Mouse (Mus musculus) liver, embryonic 15.5 days (tissue): ENCODE measurements around the gene Gpr19. TPM values are rescaled to one million over a fixed set of nuclear protein-coding genes. Genes with fewer than 3 reads are reported as not detected.

ENCODE experiments used
- polyA plus RNA-seq: library from polyadenylated mRNA; unstranded; fragments of >200 nt; fragmentation: Nextera tagmentation; extraction: Ambion mirVana; gene quantifications from 2 replicates; pipeline ENCODE4 v1.2.1, GENCODE M21; 2015

Gpr19 gene
- polyA plus RNA-seq, 1 experiment from 2014 or later = 5.6 TPM

Other genes starting within 250 kb of the Gpr19 start
- 5.1 TPM in 2 replicates for gene Dusp16, start 106.0 kb downstream of the Gpr19 start, polyA plus RNA-seq
- gene Crebl2, start 68.4 kb downstream of the Gpr19 start, polyA plus RNA-seq = 2.1 and 2.4 TPM in 2 replicates
- gene Cdkn1b, start 21.8 kb upstream of the Gpr19 start, polyA plus RNA-seq = 13.3 and 14.1 TPM in 2 replicates
- gene Apold1, start 83.1 kb upstream of the Gpr19 start, polyA plus RNA-seq = 2.8 TPM in 2 replicates
- gene Ddx47, start 113.0 kb upstream of the Gpr19 start, polyA plus RNA-seq = 53.0 and 54.6 TPM in 2 replicates
- gene Gprc5a, start 167.1 kb upstream of the Gpr19 start, polyA plus RNA-seq = 0.09 and 0.17 TPM in 2 replicates
- gene Gprc5d, start 219.7 kb upstream of the Gpr19 start, polyA plus RNA-seq = 0.08 and 0.15 TPM in 2 replicates